Mouse (Mus musculus) myocyte (in vitro differentiated cells): ENCODE results near the gene Iba57.

Experiments
- E2F4 ChIP-seq: IDR thresholded peaks from one replicate; pipeline ENCODE4 v1.6.1; 2011; ENCODE audit warnings: mild to moderate bottlenecking, control low read depth, moderate library complexity; ENCODE audit not compliant: insufficient read depth
- TCF3 ChIP-seq: IDR thresholded peaks from one replicate; pipeline ENCODE4 v1.6.1; 2011; ENCODE audit warnings: low read depth, control low read depth; ENCODE audit not compliant: insufficient read length
- USF1 ChIP-seq: IDR thresholded peaks from one replicate; pipeline ENCODE4 v1.6.1; 2011; ENCODE audit warnings: low read depth, mild to moderate bottlenecking, control low read depth, moderate library complexity

- TF ChIP-seq TCF3 (no peak), USF1 (no peak), E2F4 (no peak)
Observed at GRCm38 (mm10) chr11:59202081-59202995, 38.8 kb upstream of the Iba57 start, which contains the start of gene Mrpl55.
